Mouse (Mus musculus): ENCODE data around the gene Rpf2.

The Rpf2 gene

DNA sequence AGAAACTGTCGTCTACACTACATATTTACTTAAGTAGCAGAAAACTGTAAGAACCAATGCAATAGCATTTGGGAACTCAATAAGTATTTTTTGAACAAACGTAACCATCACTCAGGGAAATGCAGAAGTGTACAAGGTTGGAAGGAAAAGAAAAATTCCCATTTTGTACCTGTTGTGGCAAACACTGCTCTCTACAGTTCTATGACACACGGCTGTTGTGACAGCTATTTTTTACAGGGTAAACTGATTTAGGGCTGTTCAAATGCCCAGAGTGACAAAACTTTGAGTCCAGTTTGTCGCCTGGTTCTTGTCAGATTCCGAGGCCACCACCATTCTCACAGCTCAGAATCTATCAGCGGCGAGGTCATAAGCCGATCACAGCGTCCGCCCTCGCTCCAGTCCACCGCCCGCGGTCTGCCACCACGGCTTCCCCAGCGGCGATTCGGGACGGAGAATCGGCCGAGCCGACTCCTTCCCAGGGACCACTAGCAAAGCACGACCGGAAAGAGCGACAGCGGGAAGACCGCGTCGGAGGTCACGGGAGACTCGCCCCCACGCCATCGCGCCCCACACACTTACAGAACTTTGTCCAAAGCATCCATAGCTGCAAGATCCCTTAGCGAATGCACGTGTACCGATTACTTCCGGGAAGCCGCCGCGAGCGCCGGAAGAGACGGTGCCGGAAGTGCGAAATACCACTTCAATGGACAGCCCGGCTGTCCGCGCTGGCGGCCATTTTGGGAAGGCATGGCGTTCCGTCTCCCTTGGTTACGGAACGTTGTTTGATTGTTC is at the start of gene Rpf2:
Gene Rpf2, minus strand, starts transcription at position 663 of the 792 bp plus-strand sequence.
- DNase-seq (ENCODE audit: low read depth, low spot score), result peak; percentile 90

DNA sequence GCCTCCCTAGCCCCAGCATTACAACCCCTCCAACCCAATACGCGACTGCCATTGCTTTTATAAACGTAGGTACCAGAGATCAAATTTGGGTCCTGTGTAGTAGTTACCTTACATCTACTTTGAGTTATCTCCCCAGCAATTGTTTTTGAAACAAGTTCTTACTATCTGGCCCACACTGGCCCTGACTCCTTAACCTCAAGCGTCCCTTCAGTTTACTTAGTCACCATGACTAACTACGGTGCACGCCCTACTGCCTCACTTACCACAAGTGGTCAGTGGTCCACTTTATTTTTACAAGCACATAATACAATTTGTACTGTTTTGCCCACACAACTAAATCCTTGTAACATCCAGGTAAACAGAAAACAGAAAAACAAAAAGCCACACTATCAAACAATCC is 45.8 kb upstream of the Rpf2 start:
- no peak for DNase-seq (ENCODE audit: low read depth, low spot score)

DNA sequence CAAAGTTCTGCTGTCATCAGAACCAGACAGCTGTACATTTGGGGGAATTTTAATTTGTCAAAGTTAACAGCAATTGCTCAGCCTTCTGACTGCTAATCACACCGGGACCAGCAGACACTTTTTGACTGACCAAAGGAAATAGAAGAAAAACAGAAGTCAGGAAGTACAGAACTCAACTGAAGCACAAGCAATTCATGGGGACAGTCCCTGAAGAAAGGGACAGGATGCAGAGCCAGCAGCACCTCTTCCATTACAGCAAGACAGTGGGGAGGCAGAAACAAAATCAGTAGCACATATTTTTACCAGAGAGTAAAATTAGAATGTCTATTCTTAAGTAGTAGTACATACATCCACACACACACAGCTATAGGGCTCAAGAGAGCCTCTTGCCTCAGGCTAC is 39.9 kb upstream of the Rpf2 start:
- DNase-seq (ENCODE audit: low read depth, low spot score), result no peak

DNA sequence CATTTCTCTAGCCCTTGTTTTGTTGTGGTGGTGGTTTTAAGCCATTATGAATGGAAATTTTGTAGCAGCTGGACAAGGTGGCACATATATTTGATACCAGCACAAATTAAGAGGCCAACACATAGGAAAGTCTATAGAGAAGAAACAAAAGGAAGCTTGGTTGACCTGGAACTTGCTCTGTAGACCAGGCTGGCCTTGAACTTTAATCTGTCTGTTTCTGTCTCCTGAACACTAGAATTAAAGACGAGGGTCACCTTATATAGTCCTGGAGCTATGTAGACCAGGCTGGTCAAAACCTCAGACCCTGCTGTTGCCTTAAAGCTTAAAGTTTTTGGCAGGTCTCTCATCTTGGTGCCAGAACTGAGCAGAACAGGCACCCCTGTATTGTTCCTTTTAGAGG is 38.7 kb upstream of the Rpf2 start:
- no peak for DNase-seq (ENCODE audit: low read depth, low spot score)

DNA sequence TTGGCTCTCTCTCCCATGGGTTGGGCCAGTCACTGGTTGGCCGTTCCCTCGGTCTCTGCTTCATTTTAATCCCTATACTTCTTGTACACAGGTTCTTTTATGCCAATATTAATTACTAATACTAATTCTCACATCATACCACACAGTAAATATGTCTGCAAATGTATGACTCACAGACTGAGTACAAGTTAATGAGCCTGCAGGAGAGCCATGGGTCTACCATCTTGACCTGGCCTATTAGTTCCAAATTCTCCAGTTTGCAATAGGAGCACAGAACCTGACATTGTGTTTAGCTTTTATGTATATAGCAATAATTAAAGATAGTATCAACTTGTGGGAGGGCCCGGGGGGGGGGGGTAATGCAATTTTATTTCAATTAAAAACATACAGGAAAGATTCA is 38.2 kb upstream of the Rpf2 start:
- no peak for DNase-seq (ENCODE audit: low read depth, low spot score)

DNA sequence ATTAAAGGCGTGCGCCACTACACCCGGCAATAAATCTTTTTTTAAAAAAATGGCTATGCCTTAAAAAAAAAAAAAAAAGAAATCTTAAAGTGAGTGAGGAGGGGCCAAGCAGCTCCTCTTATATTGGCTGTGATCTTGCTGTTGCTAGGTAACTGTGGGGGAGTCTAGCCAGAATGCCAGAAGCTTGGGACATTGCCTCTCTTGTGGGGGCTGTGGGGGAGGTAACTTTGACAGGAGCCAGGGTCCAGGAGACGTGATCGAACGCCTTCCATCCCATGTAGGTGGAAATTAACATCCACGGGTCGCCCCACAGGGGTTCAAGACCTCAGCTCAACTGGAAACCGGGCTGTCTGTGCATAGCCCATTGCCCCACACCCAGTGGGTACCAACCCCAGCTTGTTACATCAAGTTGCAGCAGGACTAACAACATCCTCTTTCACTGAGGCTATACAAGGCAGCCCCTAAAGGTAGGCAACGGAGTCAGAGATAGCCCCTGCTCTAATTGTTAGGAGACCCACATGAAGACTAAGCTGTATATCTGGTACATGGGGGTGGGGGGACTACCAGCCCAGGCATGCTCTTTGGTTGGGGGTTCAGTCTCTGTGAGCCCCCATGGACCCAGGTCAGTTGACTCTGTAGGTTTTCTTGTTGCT is 37.5 kb upstream of the Rpf2 start:
- DNase-seq (ENCODE audit: low read depth, low spot score), result no peak

DNA sequence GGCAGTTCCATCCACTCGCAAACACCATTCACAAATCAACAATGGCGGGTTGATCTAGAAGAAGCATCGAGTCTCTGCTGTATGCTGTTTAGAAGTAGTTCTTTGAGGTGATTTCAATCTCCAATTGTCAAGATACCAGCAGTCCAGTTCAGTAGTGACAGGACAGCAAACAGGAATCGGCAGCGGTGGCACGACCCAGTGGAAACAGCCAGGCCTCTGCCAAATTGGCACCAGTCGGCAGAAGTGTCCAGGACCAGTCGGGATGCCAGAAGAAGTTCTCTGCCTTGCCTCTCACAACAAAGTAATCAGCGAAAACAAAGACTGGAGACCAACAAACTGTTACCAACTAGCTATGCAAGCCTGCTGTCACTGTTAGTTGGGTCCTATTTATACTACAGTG is 36.8 kb upstream of the Rpf2 start:
- no peak for DNase-seq (ENCODE audit: low read depth, low spot score)

DNA sequence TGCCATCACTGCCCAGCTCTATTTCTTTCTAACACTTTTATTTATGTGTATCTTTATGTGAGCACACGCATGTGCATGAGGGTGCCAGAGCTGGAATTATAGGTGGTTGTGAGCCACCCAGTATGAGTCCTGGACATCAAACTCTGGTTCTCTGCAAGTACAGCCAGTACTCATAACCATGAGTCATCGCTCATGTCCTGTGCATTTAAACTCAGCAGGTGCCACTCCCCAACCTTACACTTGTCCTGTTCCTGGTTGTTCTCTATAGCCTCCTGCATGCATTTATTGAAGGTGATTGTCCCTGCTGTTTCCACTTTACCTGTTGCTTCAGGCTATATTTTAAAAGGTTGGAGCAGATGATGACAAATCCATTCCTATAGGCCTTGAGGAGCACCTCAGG is 34.7 kb upstream of the Rpf2 start:
- no peak for DNase-seq (ENCODE audit: low read depth, low spot score)

DNA sequence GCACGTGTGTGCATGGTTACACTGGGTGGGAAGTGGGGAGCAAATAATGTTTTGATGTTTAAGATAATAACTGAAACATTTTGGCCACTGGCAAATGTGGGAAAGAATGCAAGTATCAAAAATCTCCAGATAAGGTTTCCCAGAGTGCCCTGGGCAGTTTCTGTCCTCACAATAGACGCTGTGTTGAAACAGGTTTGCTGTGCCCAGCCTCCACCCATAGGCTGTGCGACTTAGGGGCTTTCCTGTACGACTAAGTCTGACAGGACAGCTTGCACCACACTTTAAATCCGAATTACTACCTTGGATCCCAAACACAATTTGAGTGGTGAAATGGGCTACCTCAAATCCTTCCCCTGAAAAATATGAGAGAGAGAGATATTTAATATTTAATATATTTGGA is 31.5 kb upstream of the Rpf2 start:
- no peak for DNase-seq (ENCODE audit: low read depth, low spot score)

DNA sequence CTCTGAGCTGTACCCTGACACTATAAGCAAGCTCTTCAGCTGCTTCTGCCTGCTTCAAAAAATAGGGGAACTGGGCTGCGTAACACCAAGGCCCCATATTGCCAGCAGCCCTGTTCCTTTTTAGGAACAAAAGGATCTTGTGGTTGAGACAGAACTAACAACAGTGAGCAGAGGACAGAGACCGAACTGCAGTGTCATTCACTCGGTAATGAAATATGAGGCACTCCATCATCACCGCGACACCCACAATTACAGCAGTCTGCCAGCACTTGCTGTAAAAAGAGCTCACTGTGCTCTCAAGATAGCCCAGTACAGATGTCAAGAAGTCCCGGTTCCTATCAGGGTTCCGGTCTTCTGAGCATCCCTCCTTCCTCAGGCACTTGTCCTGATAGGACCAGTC is 29.2 kb upstream of the Rpf2 start:
- DNase-seq (ENCODE audit: low read depth, low spot score), result no peak

DNA sequence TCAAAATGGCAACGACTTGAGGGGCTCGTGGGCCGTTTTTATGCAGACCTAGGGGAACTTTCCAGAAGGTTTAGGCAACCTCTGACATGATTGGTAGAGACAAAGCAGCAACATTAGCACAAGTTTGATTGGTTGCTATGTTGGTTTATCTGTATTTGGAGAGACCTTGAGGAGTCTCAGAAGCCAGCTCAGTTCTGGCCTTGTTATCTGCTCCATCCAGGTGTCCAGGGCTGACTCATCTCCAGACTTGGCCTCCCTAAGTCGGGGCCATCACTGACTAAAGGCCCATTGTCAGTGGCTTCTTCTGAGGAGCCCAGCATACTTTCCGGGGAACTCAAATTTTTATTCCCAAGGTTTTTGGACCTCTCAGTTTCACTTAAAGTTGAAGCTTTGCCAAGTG is 27.1 kb upstream of the Rpf2 start:
- DNase-seq (ENCODE audit: low read depth, low spot score), result no peak

DNA sequence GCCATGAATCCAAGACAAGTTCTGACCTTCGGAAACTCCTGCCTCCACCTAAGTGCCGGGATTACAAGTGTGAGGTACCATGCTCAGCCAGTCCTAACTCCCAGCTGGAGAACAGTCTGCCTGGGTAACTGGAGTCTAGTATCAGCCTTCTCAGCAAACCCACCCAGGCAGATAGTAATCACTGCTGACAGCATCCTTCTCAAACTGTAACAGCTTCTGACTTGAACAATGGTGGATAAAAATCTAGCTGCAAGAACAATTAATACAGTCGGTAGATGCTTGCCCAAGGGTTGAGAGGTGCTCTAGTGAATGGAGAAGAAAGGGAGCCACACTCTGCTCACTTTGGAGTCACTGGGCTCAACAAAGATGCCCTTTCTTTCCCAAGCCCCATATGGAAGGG is 24.4 kb upstream of the Rpf2 start:
- DNase-seq (ENCODE audit: low read depth, low spot score), result no peak

DNA sequence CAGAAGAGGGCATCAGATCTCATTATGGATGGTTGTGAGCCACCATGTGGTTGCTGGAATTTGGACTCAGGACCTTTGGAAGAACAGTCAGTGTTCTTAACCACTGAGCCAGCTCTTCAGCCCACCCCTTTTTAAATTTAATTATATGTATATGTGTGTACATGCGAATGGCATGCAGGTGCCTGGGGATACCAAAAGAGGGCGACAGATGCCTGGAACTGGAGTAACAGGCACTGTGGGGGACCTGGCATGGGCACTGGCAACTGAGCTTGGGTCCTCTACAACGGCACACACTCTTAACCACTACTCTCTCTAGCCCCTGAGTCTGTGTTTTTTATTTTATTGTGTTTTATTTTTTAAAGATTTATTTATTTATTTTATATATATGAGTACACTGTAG is 18.1 kb upstream of the Rpf2 start:
- DNase-seq (ENCODE audit: low read depth, low spot score), result no peak

DNA sequence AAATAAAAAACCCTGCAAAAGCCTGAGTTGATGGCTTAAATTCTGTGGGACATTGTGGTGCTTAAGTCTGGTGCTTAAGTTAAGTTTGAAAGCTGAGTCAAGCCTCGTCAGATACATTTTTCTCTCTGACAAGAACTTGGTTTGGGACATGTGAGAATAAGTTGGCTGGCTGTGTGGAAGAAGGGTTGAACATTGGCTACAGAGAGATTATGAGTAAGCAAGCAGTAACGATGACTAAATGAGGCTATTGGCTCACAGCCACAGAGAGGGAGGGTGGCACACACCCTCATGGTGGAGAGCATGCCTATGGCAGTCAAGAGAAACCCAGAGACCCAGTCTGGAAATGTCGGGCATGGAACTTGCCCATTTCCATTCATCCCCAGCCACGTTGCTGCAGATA is 16.9 kb upstream of the Rpf2 start:
- no peak for DNase-seq (ENCODE audit: low read depth, low spot score)

DNA sequence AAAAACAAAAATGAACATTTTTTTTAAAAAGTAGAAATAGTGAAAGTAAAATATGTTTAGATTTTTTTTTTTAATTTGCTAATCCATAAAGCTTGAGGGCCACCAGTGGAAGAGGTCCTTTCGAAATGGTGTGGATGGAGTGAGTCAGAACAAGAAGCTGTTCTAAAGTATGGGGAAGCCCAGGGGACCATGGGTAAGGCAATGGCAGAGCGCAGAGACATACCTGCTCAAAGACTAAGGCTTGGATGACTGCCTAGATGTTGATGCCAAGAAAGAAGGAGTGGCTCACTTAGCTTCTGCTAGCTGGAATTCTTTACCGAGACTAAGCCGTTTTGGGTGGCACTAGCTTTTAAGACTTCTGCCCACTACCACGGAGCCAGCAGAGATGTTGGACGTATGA is 15.4 kb upstream of the Rpf2 start:
- no peak for DNase-seq (ENCODE audit: low read depth, low spot score)

DNA sequence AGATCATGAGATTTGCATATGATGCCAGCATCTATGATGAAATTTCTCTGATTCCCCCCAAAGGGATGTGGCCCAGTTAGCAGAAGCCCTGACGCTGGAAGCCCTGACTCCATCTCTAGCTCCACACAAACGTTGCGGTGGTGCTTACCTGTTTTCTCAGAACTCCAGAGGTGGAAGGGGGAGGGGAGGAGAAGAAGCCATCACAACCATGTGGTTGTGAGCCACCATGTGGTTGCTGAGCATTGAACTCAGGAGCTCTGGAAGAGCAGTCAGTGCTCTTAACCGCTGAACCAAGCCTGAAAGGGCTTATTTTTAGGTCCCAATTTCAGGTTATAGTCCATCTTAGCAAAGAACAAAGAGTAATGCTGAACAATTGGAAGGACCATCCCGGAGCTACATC is 13.5 kb upstream of the Rpf2 start:
- no peak for DNase-seq (ENCODE audit: low read depth, low spot score)

DNA sequence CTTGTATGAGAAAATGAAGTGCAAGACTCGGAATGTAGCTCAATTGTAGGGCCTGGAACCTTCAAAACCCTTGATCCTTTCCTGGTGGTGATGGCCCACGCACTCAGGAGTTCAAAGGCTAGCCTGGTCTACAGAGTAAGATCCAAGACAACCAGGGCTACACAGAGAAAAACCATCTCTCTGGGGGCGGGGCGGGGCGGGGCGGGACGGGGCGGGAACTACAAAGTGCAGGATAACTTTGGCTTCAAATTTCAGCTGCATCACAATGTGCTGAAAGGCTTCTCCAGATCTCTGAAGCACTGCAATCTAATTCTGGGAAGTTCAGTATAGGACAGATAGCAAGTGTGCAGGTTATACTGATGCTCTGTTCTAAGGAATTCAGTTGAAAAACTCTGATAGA is 12.7 kb upstream of the Rpf2 start:
- DNase-seq (ENCODE audit: low read depth, low spot score), result peak; percentile 16

DNA sequence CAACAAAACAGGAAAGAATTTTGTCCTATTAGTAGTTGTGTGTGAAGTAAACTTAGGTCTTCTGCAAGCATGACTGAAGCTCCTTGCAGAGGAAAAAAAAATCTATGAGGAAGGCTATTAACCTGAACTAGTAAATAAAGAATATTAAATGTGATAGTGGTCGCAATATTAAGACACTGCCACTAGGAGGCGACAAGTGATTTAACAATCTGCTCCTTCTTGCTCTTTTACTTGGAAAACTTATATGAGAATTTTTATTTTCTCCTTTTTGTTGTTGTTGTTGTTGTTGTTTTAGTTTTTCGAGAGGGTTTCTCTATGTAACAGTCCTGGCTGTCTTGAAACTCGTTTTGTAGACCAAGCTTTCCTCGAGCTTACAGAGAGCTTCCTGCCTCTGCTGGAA is 12.1 kb upstream of the Rpf2 start:
- peak; percentile 78 for DNase-seq (ENCODE audit: low read depth, low spot score)

DNA sequence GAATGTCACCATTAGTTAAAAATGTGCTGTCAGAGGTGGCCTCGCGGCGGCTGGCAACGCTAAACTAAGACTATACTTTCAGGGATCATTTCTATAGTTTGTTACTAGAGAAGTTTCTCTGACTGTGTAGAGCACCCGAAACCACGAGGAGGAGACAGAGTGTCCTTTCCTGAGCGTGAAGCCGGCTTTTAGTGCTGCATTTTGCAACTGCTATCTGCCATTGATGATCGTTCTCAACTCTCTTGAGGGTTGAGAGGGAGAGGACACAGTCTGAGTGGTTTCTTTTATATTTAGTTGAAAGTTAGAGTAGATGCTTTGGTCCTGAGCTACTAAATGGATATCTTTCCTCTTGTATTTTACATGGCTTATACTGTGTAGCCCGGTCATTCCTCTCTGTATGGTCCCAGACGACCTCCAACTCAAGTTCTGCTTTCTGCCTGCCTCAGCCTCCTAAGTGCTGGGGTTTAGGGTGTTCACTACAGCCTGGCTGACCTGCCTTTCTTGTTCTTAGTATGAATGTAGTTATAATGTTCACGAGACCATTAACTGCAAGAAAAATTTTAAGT is 11.6 kb upstream of the Rpf2 start:
- peak; percentile 94 for DNase-seq (ENCODE audit: low read depth, low spot score)

DNA sequence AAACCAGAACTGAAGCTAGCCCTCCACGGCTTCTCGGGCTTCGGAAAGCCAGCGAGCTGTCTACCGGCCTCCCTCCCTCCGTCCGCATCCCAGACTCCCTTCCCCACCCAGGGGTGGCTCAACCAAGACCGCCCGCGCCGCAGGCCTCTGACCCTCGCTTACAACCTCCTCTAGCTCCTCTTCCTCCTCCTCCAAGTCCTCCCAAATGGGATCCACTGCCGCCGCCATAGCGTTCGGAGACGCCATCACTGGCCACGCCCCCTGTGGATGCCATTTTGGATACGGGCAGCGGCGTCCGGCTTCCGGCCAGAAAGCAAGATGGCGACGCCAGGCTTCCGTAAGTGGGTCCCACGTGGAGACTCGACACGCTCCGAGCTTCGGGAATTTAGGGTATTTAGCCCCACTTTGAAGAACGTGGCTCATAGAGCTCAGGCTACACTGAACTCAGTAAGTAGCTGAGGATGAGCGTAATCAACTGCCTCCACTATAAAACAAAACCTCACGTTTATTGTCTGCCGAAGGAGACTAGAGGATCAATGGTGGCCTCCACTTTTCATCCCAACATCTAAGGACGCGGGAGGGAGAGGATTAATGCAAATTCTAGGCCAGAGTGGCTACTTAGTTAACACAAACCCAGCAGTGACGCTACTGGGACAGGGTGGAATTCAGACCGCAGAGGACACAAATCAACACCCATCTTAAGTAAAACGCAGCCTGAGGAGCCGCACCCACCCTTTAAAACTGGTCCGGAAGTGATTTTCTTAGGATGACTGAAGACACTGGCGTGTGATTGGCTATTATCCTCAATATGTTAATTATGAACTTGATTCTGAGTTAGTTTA is 10.8 kb upstream of the Rpf2 start, which contains the start of gene Gtf3c6:
Gene Gtf3c6, minus strand, starts transcription at position 695 of the 842 bp plus-strand sequence.
- peak; percentile 95 for DNase-seq (ENCODE audit: low read depth, low spot score)

DNA sequence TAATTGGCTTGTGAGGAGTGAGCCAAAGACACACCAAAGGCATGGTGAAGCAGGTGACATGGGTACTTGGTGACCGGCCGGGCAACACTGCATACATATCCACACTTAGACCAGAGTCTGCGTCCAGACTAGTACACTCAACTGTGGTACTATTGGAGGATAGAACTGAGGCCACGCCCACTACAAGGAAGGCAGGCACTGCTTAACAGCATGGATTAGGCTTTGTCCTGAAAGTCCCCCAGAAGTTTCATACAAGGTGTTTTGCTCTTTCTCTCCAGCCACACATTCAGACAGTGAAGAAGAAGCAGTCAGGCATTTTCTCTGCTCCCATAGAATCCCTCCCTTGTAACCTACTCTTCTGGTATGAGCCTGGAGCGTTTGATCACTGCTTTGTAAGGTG is 9.9 kb upstream of the Rpf2 start:
- DNase-seq (ENCODE audit: low read depth, low spot score), result peak; percentile 49

DNA sequence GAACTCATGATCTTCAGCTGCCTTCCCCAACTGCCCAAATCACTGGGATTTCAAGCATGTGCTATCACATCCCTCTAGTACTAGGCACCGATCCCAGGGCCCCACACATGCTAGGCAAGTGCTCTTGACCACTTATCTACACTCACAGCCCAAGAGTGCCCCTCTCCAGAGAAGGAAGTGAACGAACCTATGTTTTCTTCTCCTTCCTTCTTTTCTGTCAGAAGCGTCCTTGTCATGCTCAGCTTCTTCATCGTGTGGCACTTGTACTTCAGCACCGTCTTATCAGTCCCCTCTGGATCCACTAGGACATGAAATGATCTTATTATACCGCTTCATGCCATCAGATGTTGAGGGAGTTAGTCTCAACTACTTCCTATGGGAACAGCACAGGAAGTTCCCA is 4.1 kb upstream of the Rpf2 start:
- DNase-seq (ENCODE audit: low read depth, low spot score), result no peak

Data from CD4-positive helper T cell, adult 2 months (primary cell).